Mouse (Mus musculus) neural tube, embryonic 12.5 days (tissue): ENCODE data around the gene Heatr5b. TPM values are rescaled to one million over a fixed set of nuclear protein-coding genes. Genes with fewer than 3 reads are reported as not detected.
"Not testable (repeated sequence)": the region's sequence is repeated elsewhere in the genome, so short reads cannot be mapped to it uniquely, and the experiment has no call there.

ENCODE experiments used
- ATAC-seq: fragments of 200-750 bp; cut with Nextera tagmentation; 2 replicates; pipeline ENCODE4 v1.8.0; 2017; ENCODE audit warnings: low read depth, mild to moderate bottlenecking, moderate TSS enrichment, moderate library complexity; ENCODE audit not compliant: low FRiP score
- H3K27ac ChIP-seq: fragments of 300-500 bp; sonication (generic); 2 replicates; pipeline ENCODE4 v1.5.1; 2016
- H3K27me3 ChIP-seq: fragments of 300-500 bp; sonication (generic); replicated peaks from 2 replicates; pipeline ENCODE4 v1.6.1; 2016; ENCODE audit warnings: mild to moderate bottlenecking
- H3K36me3 ChIP-seq: fragments of 300-500 bp; sonication (generic); 2 replicates; pipeline ENCODE4 v1.6.1; 2016; ENCODE audit warnings: mild to moderate bottlenecking
- H3K4me1 ChIP-seq: fragments of 300-500 bp; sonication (generic); 2 replicates; pipeline ENCODE4 v1.6.1; 2016
- H3K4me2 ChIP-seq: fragments of 300-500 bp; sonication (generic); replicated peaks from 2 replicates; pipeline ENCODE4 v1.6.1; 2016; ENCODE audit warnings: mild to moderate bottlenecking
- H3K4me3 ChIP-seq: fragments of 300-500 bp; sonication (generic); 2 replicates; pipeline ENCODE4 v1.5.1; 2016
- H3K9ac ChIP-seq: fragments of 300-500 bp; sonication (generic); 2 replicates; pipeline ENCODE4 v1.6.1; 2016; ENCODE audit warnings: mild to moderate bottlenecking
- H3K9me3 ChIP-seq: fragments of 300-500 bp; sonication (generic); 2 replicates; pipeline ENCODE4 v1.6.1; 2016; ENCODE audit warnings: mild to moderate bottlenecking
- WGBS: fragments of 180-500 bp; shearing (Covaris S2); methylation state at CpG from one replicate; pipeline ENCODE4 v1.1.7; 2016; 5-methylcytosine and 5-hydroxymethylcytosine counted together
- polyA plus RNA-seq: library from polyadenylated mRNA; unstranded; fragments of >200 nt; fragmentation: Nextera tagmentation; extraction: Ambion mirVana; gene quantifications from 2 replicates; pipeline ENCODE4 v1.2.1, GENCODE M21; 2016

Gene Heatr5b
- polyA plus RNA-seq, 1 experiment from 2014 or later: 24.7 TPM

DNA sequence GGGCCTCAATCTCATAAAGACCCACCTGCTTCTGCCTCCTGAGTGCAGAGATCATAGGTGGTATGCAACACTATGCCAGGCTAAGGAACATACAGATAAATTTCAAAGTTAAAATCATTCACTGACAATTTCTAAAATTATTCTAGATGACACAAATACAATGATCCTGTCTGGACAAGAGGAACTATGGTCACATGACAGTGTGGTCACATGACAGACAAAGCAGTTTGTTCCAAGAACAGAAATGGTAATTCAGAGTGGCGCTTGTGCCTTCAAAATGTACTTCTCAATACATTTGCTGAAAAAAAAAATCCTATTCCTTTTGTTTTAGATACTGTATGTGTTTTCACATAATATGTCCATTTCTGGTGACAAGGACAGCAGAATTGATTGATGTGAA, 37.9 kb downstream of the Heatr5b start:
- H3K4me2 ChIP-seq: no peak overlapping the region
- no peak overlapping the region for H3K4me3 ChIP-seq
- H3K36me3 ChIP-seq: peaks cover 59% of the 10 kb centered on the region
- no peaks in the 10 kb centered on the region for H3K27me3 ChIP-seq
- WGBS: 95% methylated on average over 1 of the region's 1 CpGs
- no peaks in the 10 kb centered on the region for H3K4me1 ChIP-seq
- no peaks in the 10 kb centered on the region for H3K9me3 ChIP-seq
- no peak for ATAC-seq
- H3K9ac ChIP-seq: no peak overlapping the region
- no peak overlapping the region for H3K27ac ChIP-seq

DNA sequence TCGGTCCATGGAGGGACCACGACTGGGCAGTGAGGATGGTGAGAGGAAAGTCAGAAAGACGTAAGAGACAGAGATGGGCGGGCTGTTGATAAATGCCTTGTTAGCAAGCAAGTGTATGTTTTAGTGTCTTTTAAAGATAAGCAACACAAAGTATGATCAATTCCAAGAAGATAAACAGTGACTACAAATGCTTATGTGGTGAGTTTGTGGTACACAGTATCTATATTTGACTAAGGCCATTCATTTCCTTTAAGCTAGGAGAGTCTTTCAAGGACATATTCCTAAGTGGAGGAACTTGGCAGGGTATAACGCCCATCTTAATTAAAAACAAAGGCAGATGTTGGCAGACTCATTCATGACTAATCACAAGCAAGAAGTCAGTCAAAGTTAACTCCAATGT, 40.8 kb downstream of the Heatr5b start:
- no peaks in the 10 kb centered on the region for H3K9me3 ChIP-seq
- H3K4me3 ChIP-seq: no peak overlapping the region
- H3K4me2 ChIP-seq: no peak overlapping the region
- H3K27me3 ChIP-seq: no peaks in the 10 kb centered on the region
- H3K36me3 ChIP-seq: peaks cover 57% of the 10 kb centered on the region
- no peak for ATAC-seq
- no peaks in the 10 kb centered on the region for H3K4me1 ChIP-seq
- 91% methylated on average over 5 of the region's 5 CpGs for WGBS
- H3K27ac ChIP-seq: no peak overlapping the region
- no peak overlapping the region for H3K9ac ChIP-seq

DNA sequence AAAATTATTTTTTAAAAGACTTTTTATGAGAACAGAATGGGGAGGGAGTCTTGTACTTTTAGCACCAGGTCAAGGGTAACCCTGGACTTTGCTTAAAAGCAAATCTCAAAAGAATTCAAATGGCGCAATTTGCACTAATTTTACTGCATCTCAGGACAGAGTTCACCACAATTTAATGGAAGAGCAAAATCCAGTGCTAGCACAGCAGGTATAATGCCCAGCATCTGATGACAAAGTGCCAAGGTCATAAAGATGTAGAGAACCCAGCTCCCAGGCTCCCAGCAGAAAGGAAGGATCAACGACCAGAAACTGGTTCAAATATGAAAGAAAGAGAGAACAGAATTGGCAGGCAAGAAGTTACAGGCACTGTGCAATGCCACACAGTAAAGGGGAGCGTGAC, 43.0 kb downstream of the Heatr5b start:
- no peak overlapping the region for H3K27ac ChIP-seq
- no peaks in the 10 kb centered on the region for H3K27me3 ChIP-seq
- 89% methylated on average over 3 of the region's 3 CpGs for WGBS
- H3K4me3 ChIP-seq: no peak overlapping the region
- ATAC-seq: no peak
- no peaks in the 10 kb centered on the region for H3K4me1 ChIP-seq
- no peaks in the 10 kb centered on the region for H3K9me3 ChIP-seq
- H3K9ac ChIP-seq: no peak overlapping the region
- H3K4me2 ChIP-seq: no peak overlapping the region
- H3K36me3 ChIP-seq: peaks cover 53% of the 10 kb centered on the region

DNA sequence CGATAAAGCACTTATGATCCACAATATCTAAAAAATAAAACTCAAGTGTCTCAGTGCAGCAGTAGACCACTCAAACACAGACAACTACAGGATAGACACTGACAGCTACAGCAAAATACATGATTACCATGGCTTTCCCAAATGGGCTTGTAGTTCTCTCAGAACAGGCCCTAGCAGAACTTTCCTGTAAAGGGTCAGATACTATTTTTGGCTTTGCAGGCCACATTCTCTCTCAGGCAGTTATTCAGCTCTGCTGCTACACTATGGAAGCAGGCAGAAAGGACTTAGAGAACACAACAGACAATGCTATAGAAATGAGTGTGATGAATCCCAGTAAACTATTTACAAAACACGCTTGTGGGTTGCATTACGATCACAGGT, 43.5 kb downstream of the Heatr5b start:
- Histone ChIP-seq H3K9me3 (no peaks in the 10 kb centered on the region), H3K4me2 (no peak overlapping the region), H3K36me3 (peaks cover 51% of the 10 kb centered on the region), H3K4me1 (no peaks in the 10 kb centered on the region), H3K4me3 (no peak overlapping the region), H3K9ac (no peak overlapping the region), H3K27ac (no peak overlapping the region), H3K27me3 (no peaks in the 10 kb centered on the region)
- WGBS: 91% methylated on average over 3 of the region's 3 CpGs
- no peak for ATAC-seq

DNA sequence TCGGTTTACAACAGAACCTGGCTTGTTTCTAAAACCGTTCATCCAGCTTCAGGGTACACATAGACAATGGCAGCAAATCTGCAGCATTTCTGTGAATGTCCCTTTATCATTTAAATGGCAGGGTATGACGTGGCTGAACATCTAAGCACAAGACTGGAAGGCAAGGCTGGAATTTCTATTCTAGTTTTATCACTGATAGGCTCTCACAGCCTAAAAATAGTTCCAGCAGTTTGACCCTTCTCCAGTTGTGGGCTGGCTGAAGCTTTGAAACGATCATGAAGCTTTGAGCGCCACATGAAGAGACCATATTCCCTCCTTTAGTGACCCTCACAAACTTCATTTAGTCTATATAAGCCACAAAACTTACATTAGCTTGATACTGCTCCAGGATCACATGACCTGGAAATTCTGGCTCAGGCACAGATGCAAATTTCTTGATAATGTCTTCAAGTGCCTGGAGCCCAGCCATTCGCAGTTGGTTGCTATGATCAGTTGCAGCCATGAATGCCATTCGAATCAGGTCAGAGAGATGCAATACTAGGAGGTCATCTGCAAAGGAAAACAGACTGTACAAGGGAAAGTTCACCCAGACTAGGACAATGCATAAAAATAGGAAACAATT, 44.0 kb downstream of the Heatr5b start:
- no peak for ATAC-seq
- peaks cover 46% of the 10 kb centered on the region for H3K36me3 ChIP-seq
- no peak overlapping the region for H3K4me3 ChIP-seq
- H3K27me3 ChIP-seq: no peaks in the 10 kb centered on the region
- no peaks in the 10 kb centered on the region for H3K9me3 ChIP-seq
- H3K4me2 ChIP-seq: no peak overlapping the region
- no peak overlapping the region for H3K9ac ChIP-seq
- no peak overlapping the region for H3K27ac ChIP-seq
- 85% methylated on average over 7 of the region's 7 CpGs for WGBS
- no peaks in the 10 kb centered on the region for H3K4me1 ChIP-seq

DNA sequence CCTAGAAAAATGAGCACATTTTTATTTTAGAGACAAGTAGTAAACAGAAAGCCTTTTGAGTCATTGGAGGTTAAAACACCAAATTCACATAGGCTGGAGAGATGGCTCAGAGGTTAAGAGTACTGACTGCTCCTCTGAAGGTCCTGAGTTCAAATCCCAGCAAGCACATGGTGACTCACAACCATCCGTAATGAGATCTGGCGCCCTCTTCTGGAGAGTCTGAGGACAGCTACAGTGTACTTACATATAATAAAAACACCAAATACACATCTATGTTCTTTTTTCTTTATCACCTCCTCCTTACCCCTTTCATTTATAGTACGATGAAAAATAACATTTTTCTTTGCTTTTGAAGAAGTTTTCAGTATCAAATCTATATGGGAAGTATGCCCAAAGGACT, 46.9 kb downstream of the Heatr5b start:
- not testable (repeated sequence) for H3K9ac ChIP-seq, H3K27ac ChIP-seq, H3K4me1 ChIP-seq, ATAC-seq, H3K9me3 ChIP-seq, H3K4me3 ChIP-seq, H3K27me3 ChIP-seq, H3K4me2 ChIP-seq
- H3K36me3 ChIP-seq: peaks cover 37% of the 10 kb centered on the region
- WGBS: 76% methylated on average over 3 of the region's 3 CpGs

DNA sequence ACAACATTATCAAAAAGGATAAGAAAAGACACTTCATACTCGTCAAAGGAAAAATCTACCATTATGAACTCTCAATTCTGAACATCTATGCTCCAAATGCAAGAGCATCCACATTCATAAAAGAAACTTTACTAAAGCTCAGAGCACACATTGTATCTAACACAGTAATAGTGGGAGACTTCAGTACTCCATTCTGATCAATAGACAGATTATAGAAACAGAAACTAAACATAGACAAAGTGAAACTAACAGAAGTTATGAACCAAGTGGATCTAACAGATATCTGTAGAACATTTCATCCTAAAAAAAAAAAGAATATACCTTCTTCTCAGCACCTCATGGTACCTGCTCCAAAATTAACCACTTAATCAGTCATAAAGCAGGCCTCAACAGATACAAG, 56.4 kb downstream of the Heatr5b start:
- WGBS: 89% methylated on average over 1 of the region's 1 CpGs
- Histone ChIP-seq H3K4me1 (no peaks in the 10 kb centered on the region), H3K4me3 (no peak overlapping the region), H3K9ac (no peak overlapping the region), H3K36me3 (peaks cover 16% of the 10 kb centered on the region), H3K27ac (no peak overlapping the region), H3K27me3 (no peaks in the 10 kb centered on the region), H3K9me3 (no peaks in the 10 kb centered on the region), H3K4me2 (no peak overlapping the region)
- no peak for ATAC-seq

DNA sequence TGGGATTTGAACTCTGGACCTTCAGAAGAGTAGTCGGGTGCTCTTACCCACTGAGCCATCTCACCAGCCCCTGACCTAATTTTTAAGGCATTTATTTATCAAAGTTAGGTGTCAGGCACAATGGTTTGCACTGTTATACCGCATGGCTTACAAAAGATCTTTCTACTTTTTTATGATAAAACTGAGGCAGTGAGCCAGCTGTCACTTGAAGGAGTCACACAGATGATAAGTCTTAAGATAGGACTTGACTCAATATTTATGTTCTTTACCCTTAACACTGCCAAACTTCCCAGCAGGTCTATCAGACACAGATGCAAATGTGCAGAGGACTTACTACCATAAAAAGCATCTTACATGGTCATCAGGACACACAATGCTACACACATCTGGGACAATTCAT, 62.8 kb downstream of the Heatr5b start:
- H3K27me3 ChIP-seq: no peaks in the 10 kb centered on the region
- H3K4me1 ChIP-seq: no peaks in the 10 kb centered on the region
- H3K4me2 ChIP-seq: no peak overlapping the region
- H3K27ac ChIP-seq: no peak overlapping the region
- no peak overlapping the region for H3K4me3 ChIP-seq
- peaks cover 39% of the 10 kb centered on the region for H3K36me3 ChIP-seq
- H3K9ac ChIP-seq: no peak overlapping the region
- whole genome bisulfite sequencing: 89% methylated on average over 2 of the region's 2 CpGs
- ATAC-seq: no peak
- no peaks in the 10 kb centered on the region for H3K9me3 ChIP-seq

DNA sequence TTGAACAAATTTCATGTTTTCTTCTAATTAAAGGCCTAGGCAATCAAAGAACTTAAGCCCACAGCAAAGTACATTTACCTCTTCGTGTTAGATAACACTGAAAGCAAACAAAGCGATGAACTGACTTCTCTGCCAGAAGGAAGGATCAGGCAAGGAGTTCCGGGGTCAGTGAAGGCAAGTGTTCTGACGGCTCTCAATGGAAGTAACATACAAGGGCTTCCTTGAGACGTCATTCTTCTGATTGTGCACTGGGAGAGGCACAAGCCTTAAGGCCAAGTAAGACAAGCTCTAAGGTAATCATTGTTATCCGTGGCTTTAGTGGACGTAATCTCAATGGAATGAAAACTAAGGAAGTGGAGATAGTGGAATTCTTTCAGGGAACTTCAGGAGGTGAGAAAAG, 64.2 kb downstream of the Heatr5b start:
- no peaks in the 10 kb centered on the region for H3K27me3 ChIP-seq
- 83% methylated on average over 7 of the region's 7 CpGs for WGBS
- H3K9me3 ChIP-seq: no peaks in the 10 kb centered on the region
- no peaks in the 10 kb centered on the region for H3K4me1 ChIP-seq
- ATAC-seq: no peak
- H3K4me3 ChIP-seq: no peak overlapping the region
- H3K9ac ChIP-seq: no peak overlapping the region
- H3K27ac ChIP-seq: no peak overlapping the region
- no peak overlapping the region for H3K4me2 ChIP-seq
- H3K36me3 ChIP-seq: peaks cover 45% of the 10 kb centered on the region

DNA sequence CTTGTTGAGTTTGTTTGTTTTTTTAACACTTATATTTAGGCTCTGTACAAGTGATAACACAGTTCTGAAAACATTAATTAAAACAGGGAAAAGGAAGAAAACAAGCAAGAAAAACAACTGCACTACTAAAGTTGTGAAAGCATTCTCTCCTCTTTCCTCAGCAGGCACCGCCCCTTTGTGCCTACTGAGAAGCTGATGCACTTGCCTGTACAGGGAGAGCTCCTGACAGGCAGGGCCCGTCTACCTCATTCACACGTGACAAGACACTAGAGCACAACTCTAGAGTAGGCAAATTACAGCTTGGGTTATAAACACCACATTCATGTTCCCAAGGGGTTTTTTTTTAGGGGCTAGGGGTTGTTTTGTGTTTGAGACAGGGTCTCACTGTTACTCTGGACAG, 65.8 kb downstream of the Heatr5b start:
- no peak overlapping the region for H3K4me3 ChIP-seq
- H3K27me3 ChIP-seq: no peaks in the 10 kb centered on the region
- H3K9me3 ChIP-seq: no peaks in the 10 kb centered on the region
- no peak overlapping the region for H3K4me2 ChIP-seq
- WGBS: 67% methylated on average over 3 of the region's 3 CpGs
- H3K27ac ChIP-seq: no peak overlapping the region
- H3K4me1 ChIP-seq: no peaks in the 10 kb centered on the region
- ATAC-seq: no peak
- no peak overlapping the region for H3K9ac ChIP-seq
- peaks cover 52% of the 10 kb centered on the region for H3K36me3 ChIP-seq

DNA sequence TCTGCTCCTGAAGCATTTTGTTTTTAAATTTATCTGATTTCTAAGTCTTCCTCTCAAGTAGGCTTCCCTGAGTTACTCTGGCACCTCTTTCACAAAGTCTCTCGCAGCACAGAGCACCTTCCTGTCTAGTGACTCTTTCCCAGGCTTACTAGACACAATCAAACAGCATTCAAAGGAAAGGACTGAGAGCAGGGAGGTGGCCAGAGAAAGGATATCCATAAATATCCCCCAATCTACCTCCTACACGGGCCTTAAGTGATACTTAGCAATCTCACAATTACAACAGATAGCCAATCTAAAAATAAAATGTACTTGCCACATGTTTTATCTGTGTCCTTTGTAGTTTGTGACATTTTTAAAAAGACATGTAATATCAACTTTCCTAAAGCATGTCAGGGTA, 66.2 kb downstream of the Heatr5b start:
- H3K4me3 ChIP-seq: no peak overlapping the region
- H3K36me3 ChIP-seq: peaks cover 56% of the 10 kb centered on the region

DNA sequence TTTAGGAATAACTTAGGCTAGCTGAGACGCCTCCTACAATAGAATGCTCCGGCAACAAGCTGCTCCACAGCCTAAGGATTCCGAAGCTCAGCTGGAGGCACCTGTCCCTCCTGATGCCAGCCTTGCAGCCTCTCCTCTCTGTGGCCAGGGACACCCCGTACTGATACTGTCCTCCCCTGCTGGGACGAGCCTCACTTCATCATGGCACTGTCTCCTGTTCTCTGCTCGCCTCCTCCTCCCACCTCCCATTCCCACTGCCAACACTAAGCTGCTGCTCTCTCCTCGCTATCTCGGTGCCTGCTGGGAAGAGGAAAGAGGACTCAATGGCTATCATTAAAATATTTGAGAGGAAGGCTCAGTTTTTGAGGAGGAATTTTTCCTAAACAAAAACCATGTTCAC, 67.6 kb downstream of the Heatr5b start:
- no peak for ATAC-seq
- H3K4me2 ChIP-seq: no peak overlapping the region
- H3K9me3 ChIP-seq: no peaks in the 10 kb centered on the region
- H3K4me1 ChIP-seq: no peaks in the 10 kb centered on the region
- H3K9ac ChIP-seq: no peak overlapping the region
- no peak overlapping the region for H3K27ac ChIP-seq
- WGBS: 70% methylated on average over 8 of the region's 8 CpGs
- H3K27me3 ChIP-seq: no peaks in the 10 kb centered on the region
- H3K4me3 ChIP-seq: no peak overlapping the region
- peaks cover 51% of the 10 kb centered on the region for H3K36me3 ChIP-seq

More for the DNA sequence above, 66.2 kb downstream of the Heatr5b start:
- H3K9me3 ChIP-seq: no peaks in the 10 kb centered on the region
- H3K4me1 ChIP-seq: no peaks in the 10 kb centered on the region
- H3K27me3 ChIP-seq: no peaks in the 10 kb centered on the region
- 70% methylated on average over 2 of the region's 2 CpGs for WGBS
- no peak overlapping the region for H3K9ac ChIP-seq
- H3K4me2 ChIP-seq: no peak overlapping the region
- no peak overlapping the region for H3K27ac ChIP-seq
- no peak for ATAC-seq

DNA sequence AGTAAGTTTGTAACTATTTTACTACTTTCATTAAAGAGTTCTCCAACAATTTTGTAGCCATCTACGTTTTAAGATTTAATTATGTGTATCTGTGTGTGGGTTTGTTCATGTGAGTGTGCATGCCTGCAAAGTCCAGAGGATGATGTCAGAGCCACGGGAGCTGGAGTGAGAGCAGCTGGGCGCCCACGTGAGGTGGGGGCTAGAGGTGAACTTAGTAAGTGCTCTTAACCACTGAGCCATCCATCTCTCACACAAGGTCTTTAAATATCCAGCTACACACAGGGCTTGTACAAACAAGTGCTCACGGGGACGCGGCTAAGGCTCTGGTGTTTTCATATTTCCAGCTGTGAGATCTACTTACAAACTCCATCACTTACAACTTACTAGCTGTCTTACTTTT, 69.1 kb downstream of the Heatr5b start:
- WGBS: 86% methylated on average over 7 of the region's 7 CpGs
- no peak overlapping the region for H3K9ac ChIP-seq

More for the DNA sequence above, 69.1 kb downstream of the Heatr5b start:
- Histone ChIP-seq H3K9me3 (no peaks in the 10 kb centered on the region), H3K36me3 (peaks cover 47% of the 10 kb centered on the region), H3K27me3 (no peaks in the 10 kb centered on the region), H3K27ac (no peak overlapping the region), H3K4me1 (no peaks in the 10 kb centered on the region), H3K4me2 (no peak overlapping the region), H3K4me3 (no peak overlapping the region)
- ATAC-seq: no peak
